Mouse (Mus musculus): ENCODE results near the gene Akap5.

Gene Akap5

GRCm38 (mm10) chr12:76368790-76369205 lies 44.1 kb downstream of the Akap5 start:
- peak; percentile 26 to 43 for DNase-seq (ENCODE audit: low spot score in 2 of 2)

- DNase-seq (ENCODE audit: low spot score in 2 of 2) = peak; percentile 60 to 68
These were observed 44.7 kb downstream of the Akap5 start, which contains the start of gene Zbtb25 for GRCm38 (mm10) chr12:76369206-76369977. Zbtb25 (minus strand) TSS chr12:76369602.

GRCm38 (mm10) chr12:76369978-76370830 lies 45.5 kb downstream of the Akap5 start, which contains the start of gene Zbtb1:
Zbtb1 (plus strand) TSS chr12:76370266.
- DNase-seq (ENCODE audit: low spot score in 2 of 2) = peak; percentile 78 to 80

GRCm38 (mm10) chr12:76370831-76371571 lies 46.3 kb downstream of the Akap5 start:
- peak; percentile 73 for DNase-seq (ENCODE audit: low spot score in 2 of 2)

- no peak for DNase-seq (ENCODE audit: low spot score in 2 of 2)
These were observed 47.4 kb downstream of the Akap5 start for GRCm38 (mm10) chr12:76372046-76372445.

- peak in 1 of 2 experiments; percentile 50 for DNase-seq (ENCODE audit: low spot score in 2 of 2)
These were observed 48.5 kb downstream of the Akap5 start for GRCm38 (mm10) chr12:76372881-76373818.

GRCm38 (mm10) chr12:76373991-76374390 lies 49.3 kb downstream of the Akap5 start:
- no peak for DNase-seq (ENCODE audit: low spot score in 2 of 2)

DNA sequence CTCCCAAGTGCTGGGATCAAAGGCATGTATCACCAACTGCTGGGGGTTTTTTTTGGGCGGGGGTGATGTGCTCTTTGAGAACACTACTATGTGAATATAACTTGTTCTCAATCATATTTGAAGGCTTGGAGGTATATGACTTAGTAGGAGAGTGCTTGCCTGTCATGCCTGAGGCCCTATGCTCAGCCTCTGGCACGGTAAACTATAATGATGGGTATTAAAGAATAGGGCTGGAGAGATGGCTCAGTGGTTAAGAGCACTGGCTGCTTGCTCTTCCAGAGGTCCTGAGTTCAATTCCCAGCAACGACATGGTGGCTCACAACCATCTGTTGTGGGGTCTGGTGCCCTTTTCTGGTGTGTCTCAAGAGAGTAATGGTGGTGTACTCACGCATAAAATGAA lies 50.2 kb downstream of the Akap5 start:
- no peak for DNase-seq (ENCODE audit: low spot score in 2 of 2)

DNA sequence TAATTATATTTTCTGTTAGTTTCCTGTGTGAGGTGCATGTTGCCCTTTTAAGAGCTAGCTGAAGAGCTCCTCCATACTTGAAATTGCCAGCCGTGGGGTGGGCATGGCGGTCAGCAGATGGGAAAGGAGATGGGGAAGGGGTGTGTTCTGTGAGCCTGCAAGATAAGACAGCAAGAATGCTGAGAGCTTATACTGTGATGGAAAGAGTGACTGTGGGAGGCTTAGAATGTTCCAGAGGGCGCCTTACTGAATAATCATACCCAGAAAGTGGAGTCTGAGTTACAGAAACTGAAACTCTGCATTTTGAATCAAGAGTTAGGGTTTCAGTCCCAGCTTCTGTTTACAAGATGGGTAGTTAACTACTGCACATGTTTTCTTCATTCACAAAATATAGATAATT lies 50.8 kb downstream of the Akap5 start:
- DNase-seq (ENCODE audit: low spot score in 2 of 2) = no peak

DNA sequence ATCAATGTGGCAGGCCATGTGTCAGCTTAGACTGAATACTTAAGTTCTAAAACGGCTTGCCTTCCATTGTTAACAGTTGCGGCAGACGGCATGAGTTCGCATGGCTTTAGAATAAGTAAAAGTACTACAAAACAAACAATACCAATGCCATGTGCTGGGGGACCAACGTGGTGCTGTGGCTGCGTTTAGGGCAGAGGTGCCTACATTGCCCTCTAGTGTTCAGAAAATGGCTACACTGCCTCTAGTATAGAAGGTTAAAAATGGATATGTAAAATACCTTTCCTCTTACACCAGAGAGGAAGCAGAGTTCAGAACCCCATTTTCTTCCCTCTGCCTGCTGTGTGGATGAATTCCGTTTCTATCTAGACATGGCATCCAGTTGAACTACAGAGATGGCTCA lies 52.0 kb downstream of the Akap5 start:
- peak; percentile 37 to 65 for DNase-seq (ENCODE audit: low spot score in 2 of 2)

DNA sequence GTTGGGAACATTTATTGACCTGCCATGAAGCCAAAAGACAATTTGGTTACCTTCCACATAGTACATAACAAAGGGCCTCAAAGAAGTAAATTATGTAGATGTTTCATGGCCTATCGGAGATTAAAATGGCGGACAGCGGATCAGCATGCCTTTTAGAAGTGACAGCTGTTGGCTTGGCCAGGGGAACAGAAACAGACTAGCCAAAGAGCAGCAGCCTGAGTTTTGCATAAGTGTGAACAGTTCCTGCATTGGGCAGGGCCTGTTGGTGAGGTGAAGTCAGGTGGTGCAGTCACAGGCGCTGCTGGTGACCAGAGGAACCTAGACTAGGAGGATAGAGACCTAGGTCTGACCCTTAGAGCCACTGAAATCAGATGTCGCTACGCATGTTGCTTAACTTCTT lies 52.4 kb downstream of the Akap5 start:
- DNase-seq (ENCODE audit: low spot score in 2 of 2) = no peak

DNA sequence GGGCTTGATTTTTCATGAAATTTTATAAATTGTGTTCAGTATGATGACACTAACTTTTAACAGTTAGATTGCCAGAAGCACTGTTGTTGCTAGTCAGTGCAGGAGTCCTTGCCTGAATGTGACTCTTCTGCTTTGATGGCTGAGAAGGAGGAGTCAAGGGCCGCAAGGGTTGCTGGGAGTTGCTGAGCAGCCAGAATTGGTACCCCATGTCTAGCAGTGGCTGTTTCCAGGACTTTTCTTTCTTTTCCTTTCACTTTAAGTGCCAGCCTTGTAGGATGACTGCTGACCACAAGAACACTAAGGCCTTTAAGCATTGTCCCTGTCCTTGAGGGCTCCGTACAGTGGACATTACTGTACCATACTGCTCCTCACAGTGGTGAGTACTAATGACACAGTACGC lies 53.0 kb downstream of the Akap5 start:
- DNase-seq (ENCODE audit: low spot score in 2 of 2) = no peak

GRCm38 (mm10) chr12:76378556-76378955 lies 53.9 kb downstream of the Akap5 start:
- no peak for DNase-seq (ENCODE audit: low spot score in 2 of 2)

DNA sequence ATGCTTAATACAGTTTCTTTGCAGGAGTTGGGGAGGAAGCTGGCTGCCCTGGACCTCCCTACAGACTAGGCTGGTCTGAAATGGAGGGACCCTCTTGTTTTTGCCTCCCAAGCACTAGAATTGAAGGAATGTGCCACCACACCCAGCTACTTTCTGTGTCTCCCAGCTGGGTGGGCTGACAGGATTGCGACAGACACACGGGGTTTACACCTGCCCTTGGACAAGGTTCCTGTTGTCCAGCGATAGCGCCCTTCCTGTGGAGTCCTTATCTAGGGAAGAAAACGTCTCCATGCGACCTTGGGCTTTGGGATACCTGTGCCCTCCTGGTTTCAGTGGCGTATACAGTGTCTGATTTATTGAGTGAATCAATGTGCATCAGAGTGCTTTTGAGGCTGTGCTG lies 55.5 kb downstream of the Akap5 start:
- DNase-seq (ENCODE audit: low spot score in 2 of 2) = no peak
